Mouse (Mus musculus) urinary bladder, adult 2 months (tissue): Measurements from ENCODE around the gene Speer1. TPM values are rescaled to one million over a fixed set of nuclear protein-coding genes. Genes with fewer than 3 reads are reported as not detected.
"Not testable (repeated sequence)": the region's sequence is repeated elsewhere in the genome, so short reads cannot be mapped to it uniquely, and the experiment has no call there.

Experiments
- DNase-seq: peaks from one replicate; pipeline ENCODE4 v3.0.0; 2022; ENCODE audit warnings: low spot score
- polyA plus RNA-seq: library from polyadenylated mRNA; depleted of rRNA; stranded (reverse); fragments of >200 nt; gene quantifications from 2 replicates; pipeline ENCODE4 v1.2.3, GENCODE M21; 2012; rRNA removed

The Speer1 gene
- not detected in 2 replicates for polyA plus RNA-seq

DNA sequence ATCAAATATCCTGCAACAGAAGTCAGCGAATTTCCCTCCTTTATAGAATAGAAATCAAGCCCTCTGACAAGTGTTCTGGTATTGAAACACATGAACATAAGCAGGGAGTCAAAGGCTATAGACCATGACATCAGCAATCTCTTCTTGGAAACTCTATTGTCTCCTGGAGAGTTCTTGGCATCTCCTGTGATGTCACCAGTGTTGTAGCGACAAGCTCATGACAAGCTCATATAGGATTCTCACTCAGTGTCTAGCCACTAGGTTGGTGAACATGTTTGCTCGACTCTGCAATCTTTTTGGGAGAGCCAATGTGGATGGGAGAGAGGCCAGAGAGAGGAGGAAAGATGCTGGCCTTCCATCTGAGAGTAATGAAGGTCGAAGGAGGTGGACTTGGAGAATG, at the start of gene Speer1:
Gene Speer1, plus strand, starts transcription at position 301 of the 400 bp plus-strand sequence.
- not testable (repeated sequence) for DNase-seq

Other genes starting within 250 kb of the Speer1 start
- gene Gm8879, start 213.9 kb upstream of the Speer1 start, polyA plus RNA-seq = not detected in 2 replicates
- gene Gm5861, start 158.4 kb upstream of the Speer1 start, polyA plus RNA-seq = not detected in 2 replicates
- gene Gm8890, start 85.5 kb upstream of the Speer1 start, polyA plus RNA-seq = not detected in 2 replicates
- gene Gm8897, start 74.9 kb downstream of the Speer1 start, polyA plus RNA-seq = not detected in 2 replicates
- not detected in 2 replicates for gene Gm8906, start 161.2 kb downstream of the Speer1 start, polyA plus RNA-seq